Mouse (Mus musculus) forebrain, embryonic 15.5 days (tissue): Measurements from ENCODE around the gene Psd4. TPM values are rescaled to one million over a fixed set of nuclear protein-coding genes. Genes with fewer than 3 reads are reported as not detected.

ENCODE experiments used
- ATAC-seq: fragments of 200-750 bp; cut with Nextera tagmentation; replicated peaks from 2 replicates; pipeline ENCODE4 v1.8.0; 2017; ENCODE audit warnings: mild to moderate bottlenecking, moderate TSS enrichment, moderate library complexity
- H3K27ac ChIP-seq: fragments of 300-500 bp; sonication (generic); replicated peaks from 2 replicates; pipeline ENCODE4 v1.5.1; 2015; ENCODE audit warnings: mild to moderate bottlenecking, inconsistent platforms
- H3K27me3 ChIP-seq: fragments of 300-500 bp; sonication (generic); 2 replicates; pipeline ENCODE4 v1.6.1; 2015; ENCODE audit warnings: inconsistent platforms
- H3K36me3 ChIP-seq: fragments of 300-500 bp; sonication (generic); 2 replicates; pipeline ENCODE4 v1.6.1; 2015; ENCODE audit warnings: mild to moderate bottlenecking, inconsistent platforms
- H3K4me1 ChIP-seq: fragments of 300-500 bp; sonication (generic); 2 replicates; pipeline ENCODE4 v1.6.1; 2015; ENCODE audit warnings: inconsistent platforms
- H3K4me2 ChIP-seq: fragments of 300-500 bp; sonication (generic); replicated peaks from 2 replicates; pipeline ENCODE4 v1.6.1; 2015; ENCODE audit warnings: mild to moderate bottlenecking, inconsistent platforms
- H3K4me3 ChIP-seq: fragments of 300-500 bp; sonication (generic); 2 replicates; pipeline ENCODE4 v1.5.1; 2015; ENCODE audit warnings: mild to moderate bottlenecking, inconsistent platforms
- H3K9ac ChIP-seq: fragments of 300-500 bp; sonication (generic); replicated peaks from 2 replicates; pipeline ENCODE4 v1.6.1; 2015; ENCODE audit warnings: mild to moderate bottlenecking, inconsistent platforms
- H3K9me3 ChIP-seq: fragments of 300-500 bp; sonication (generic); 2 replicates; pipeline ENCODE4 v1.6.1; 2016; ENCODE audit warnings: inconsistent platforms
- WGBS: fragments of 180-500 bp; shearing (Covaris S2); methylation state at CpG from one replicate; pipeline ENCODE4 v1.1.7; 2015; ENCODE audit warnings: mixed read lengths; 5-methylcytosine and 5-hydroxymethylcytosine counted together
- polyA plus RNA-seq: library from polyadenylated mRNA; unstranded; fragments of >200 nt; fragmentation: Nextera tagmentation; extraction: Ambion mirVana; gene quantifications from 2 replicates; pipeline ENCODE4 v1.2.1, GENCODE M21; 2015

Psd4 gene
- polyA plus RNA-seq, 1 experiment from 2014 or later, result 0.59 TPM

- no peak for ATAC-seq
- Histone ChIP-seq H3K36me3 (no peaks in the 10 kb centered on the region), H3K9ac (no peak overlapping the region), H3K9me3 (no peaks in the 10 kb centered on the region), H3K27ac (no peak overlapping the region), H3K4me2 (no peak overlapping the region), H3K4me3 (no peak overlapping the region), H3K4me1 (no peaks in the 10 kb centered on the region), H3K27me3 (no peaks in the 10 kb centered on the region)
- 92% methylated on average over 4 of the region's 4 CpGs for WGBS
Observed at GRCm38 (mm10) chr2:24387361-24388283, 20.2 kb downstream of the Psd4 start.

- WGBS, result 87% methylated on average over 2 of the region's 2 CpGs
- Histone ChIP-seq H3K4me3 (no peak overlapping the region), H3K4me2 (no peak overlapping the region), H3K4me1 (no peaks in the 10 kb centered on the region), H3K27ac (no peak overlapping the region), H3K9ac (no peak overlapping the region), H3K27me3 (no peaks in the 10 kb centered on the region), H3K36me3 (no peaks in the 10 kb centered on the region), H3K9me3 (no peaks in the 10 kb centered on the region)
- no peak for ATAC-seq
Observed at GRCm38 (mm10) chr2:24393251-24393650, 25.9 kb downstream of the Psd4 start.

DNA sequence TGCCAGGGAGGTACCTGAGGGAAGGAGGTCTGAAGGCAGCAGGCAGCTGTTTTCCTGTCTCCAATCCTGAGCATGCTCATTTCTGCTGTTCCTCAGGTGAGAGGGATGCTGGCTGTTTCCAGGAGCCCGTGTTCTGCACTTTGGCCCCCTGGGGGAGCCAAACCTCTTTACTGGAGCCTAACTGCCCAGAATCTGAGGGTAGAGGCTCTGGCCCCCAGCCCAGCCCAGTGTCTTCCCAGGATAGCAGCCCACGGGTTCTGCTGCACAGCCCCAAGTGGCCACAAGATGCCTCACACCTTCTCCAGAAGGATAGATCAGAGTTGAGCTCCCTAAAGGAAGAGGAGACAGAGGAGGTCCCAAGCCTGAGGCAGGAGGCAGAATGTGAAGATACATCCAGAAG, 29.7 kb downstream of the Psd4 start:
- 12% methylated on average over 2 of the region's 2 CpGs for WGBS
- Histone ChIP-seq H3K4me2 (no peak overlapping the region), H3K36me3 (no peaks in the 10 kb centered on the region), H3K9ac (no peak overlapping the region), H3K4me1 (no peaks in the 10 kb centered on the region), H3K27me3 (no peaks in the 10 kb centered on the region), H3K9me3 (no peaks in the 10 kb centered on the region), H3K27ac (no peak overlapping the region), H3K4me3 (no peak overlapping the region)
- no peak for ATAC-seq

DNA sequence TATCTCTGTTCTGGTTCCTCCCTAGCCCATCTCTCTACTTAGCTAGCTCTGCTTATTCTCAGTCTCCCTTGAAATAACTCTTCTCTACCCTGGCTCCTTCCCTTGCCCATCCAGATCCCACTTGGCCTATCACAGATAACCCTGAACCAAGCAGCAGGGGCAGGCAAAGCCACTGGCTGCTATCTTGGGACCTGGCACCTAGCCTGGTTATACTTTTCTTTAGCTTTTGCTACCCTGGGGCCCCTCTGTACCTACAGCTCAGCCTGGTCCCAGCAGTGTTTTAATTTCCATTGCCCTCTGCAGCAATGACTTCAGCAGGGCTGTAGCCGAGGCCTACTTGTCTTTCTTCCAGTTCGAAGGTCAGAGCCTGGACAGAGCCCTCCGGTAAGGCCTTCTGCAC, 33.3 kb downstream of the Psd4 start:
- Histone ChIP-seq H3K4me1 (0 out of 2 replicates have a peak, but pooled peaks cover 5% of the 10 kb centered on the region), H3K27me3 (no peaks in the 10 kb centered on the region), H3K4me3 (no peak overlapping the region), H3K27ac (no peak overlapping the region), H3K9ac (no peak overlapping the region), H3K4me2 (no peak overlapping the region), H3K9me3 (no peaks in the 10 kb centered on the region), H3K36me3 (no peaks in the 10 kb centered on the region)
- WGBS, result 90% methylated on average over 3 of the region's 3 CpGs
- no peak for ATAC-seq

GRCm38 (mm10) chr2:24405345-24406012, 38.1 kb downstream of the Psd4 start:
- Histone ChIP-seq H3K4me2 (peak overlapping the region; percentile 44), H3K27me3 (no peaks in the 10 kb centered on the region), H3K9me3 (no peaks in the 10 kb centered on the region), H3K4me3 (peak overlapping the region; percentile 14; the same call in 1 of the 2 replicates), H3K27ac (no peak overlapping the region), H3K36me3 (no peaks in the 10 kb centered on the region), H3K9ac (0 out of 2 replicates have a peak overlapping the region, but pooled peaks have one; percentile 30), H3K4me1 (0 out of 2 replicates have a peak, but pooled peaks cover 5% of the 10 kb centered on the region)
- ATAC-seq, result peak; percentile 50
- 12% methylated on average over 23 of the region's 23 CpGs for WGBS

GRCm38 (mm10) chr2:24407701-24408485, 40.5 kb downstream of the Psd4 start:
- peak; percentile 29 for ATAC-seq
- Histone ChIP-seq H3K27me3 (no peaks in the 10 kb centered on the region), H3K4me3 (no peak overlapping the region), H3K27ac (no peak overlapping the region), H3K9ac (no peak overlapping the region), H3K36me3 (no peaks in the 10 kb centered on the region), H3K4me2 (no peak overlapping the region), H3K4me1 (0 out of 2 replicates have a peak, but pooled peaks cover 5% of the 10 kb centered on the region), H3K9me3 (no peaks in the 10 kb centered on the region)
- WGBS, result 7% methylated on average over 4 of the region's 4 CpGs

GRCm38 (mm10) chr2:24409166-24409565, 41.8 kb downstream of the Psd4 start:
- H3K4me2 ChIP-seq, result no peak overlapping the region
- H3K4me1 ChIP-seq, result 0 out of 2 replicates have a peak, but pooled peaks cover 5% of the 10 kb centered on the region
- ATAC-seq, result peak; percentile 62
- no peak overlapping the region for H3K4me3 ChIP-seq
- WGBS, result 3% methylated on average over 2 of the region's 2 CpGs
- H3K27me3 ChIP-seq, result no peaks in the 10 kb centered on the region
- no peak overlapping the region for H3K9ac ChIP-seq
- H3K9me3 ChIP-seq, result no peaks in the 10 kb centered on the region
- H3K36me3 ChIP-seq, result no peaks in the 10 kb centered on the region
- no peak overlapping the region for H3K27ac ChIP-seq

DNA sequence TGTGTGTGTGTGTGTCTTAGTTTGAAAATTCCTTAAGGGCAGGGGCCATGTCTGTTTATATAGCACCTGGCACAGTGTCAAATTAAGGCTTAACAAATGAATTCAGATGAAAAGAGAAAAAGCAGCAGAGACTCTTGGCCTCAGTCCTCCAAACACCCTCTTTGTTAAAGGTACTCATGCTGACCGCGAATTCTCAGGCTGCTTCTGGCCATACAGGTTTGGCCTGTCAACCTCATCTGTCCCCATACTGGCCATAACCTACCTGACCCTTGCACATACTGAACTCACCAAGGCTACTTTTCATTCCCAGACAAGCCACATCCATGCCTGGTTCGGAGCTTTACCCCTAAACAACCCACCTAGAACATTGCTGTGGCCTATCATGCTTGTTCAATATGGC, 45.8 kb downstream of the Psd4 start:
- peaks cover 7% of the 10 kb centered on the region; the same call in 1 of the 2 replicates for H3K4me1 ChIP-seq
- ATAC-seq, result no peak
- no peaks in the 10 kb centered on the region for H3K9me3 ChIP-seq
- H3K9ac ChIP-seq, result no peak overlapping the region
- H3K36me3 ChIP-seq, result no peaks in the 10 kb centered on the region
- 68% methylated on average over 3 of the region's 3 CpGs for WGBS
- no peak overlapping the region for H3K4me2 ChIP-seq
- H3K27me3 ChIP-seq, result no peaks in the 10 kb centered on the region
- no peak overlapping the region for H3K27ac ChIP-seq
- no peak overlapping the region for H3K4me3 ChIP-seq

- ATAC-seq, result no peak
- WGBS, result 74% methylated on average over 4 of the region's 4 CpGs
- H3K9ac ChIP-seq, result no peak overlapping the region
- no peaks in the 10 kb centered on the region for H3K36me3 ChIP-seq
- no peaks in the 10 kb centered on the region for H3K27me3 ChIP-seq
- H3K4me2 ChIP-seq, result no peak overlapping the region
- no peak overlapping the region for H3K4me3 ChIP-seq
- no peak overlapping the region for H3K27ac ChIP-seq
- H3K4me1 ChIP-seq, result peaks cover 7% of the 10 kb centered on the region; the same call in 1 of the 2 replicates
- no peaks in the 10 kb centered on the region for H3K9me3 ChIP-seq
Observed at GRCm38 (mm10) chr2:24413677-24414076, 46.3 kb downstream of the Psd4 start.

DNA sequence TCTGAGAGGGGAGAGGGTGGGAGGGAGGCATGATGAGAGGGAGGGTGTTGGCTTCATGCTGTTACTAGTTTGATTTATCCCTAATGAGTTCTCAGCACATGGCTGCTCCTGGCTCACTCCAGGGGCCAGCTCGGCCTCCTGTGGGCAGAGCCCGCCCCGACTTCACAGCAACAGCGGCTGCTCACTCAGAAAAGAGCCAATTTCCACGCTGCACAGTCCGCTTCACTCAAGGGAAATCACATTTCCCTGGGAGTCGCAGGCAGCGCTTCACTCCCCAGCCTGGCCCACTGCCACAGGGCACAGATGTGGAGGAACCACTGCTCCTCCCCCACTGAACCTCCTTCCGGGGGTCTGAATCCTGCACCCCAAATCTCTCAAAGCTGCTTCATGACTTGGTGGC, 49.3 kb downstream of the Psd4 start:
- H3K27ac ChIP-seq, result no peak overlapping the region
- no peaks in the 10 kb centered on the region for H3K9me3 ChIP-seq
- H3K27me3 ChIP-seq, result no peaks in the 10 kb centered on the region
- 4% methylated on average over 9 of the region's 9 CpGs for WGBS
- H3K4me3 ChIP-seq, result no peak overlapping the region
- H3K4me1 ChIP-seq, result peaks cover 7% of the 10 kb centered on the region; the same call in 1 of the 2 replicates
- no peak overlapping the region for H3K4me2 ChIP-seq
- no peak overlapping the region for H3K9ac ChIP-seq
- H3K36me3 ChIP-seq, result no peaks in the 10 kb centered on the region
- peak; percentile 58; the same call in 1 of the 2 replicates for ATAC-seq

GRCm38 (mm10) chr2:24417106-24417505, 49.7 kb downstream of the Psd4 start:
- H3K4me3 ChIP-seq, result no peak overlapping the region
- no peaks in the 10 kb centered on the region for H3K9me3 ChIP-seq
- no peaks in the 10 kb centered on the region for H3K27me3 ChIP-seq
- WGBS, result 16% methylated on average over 2 of the region's 2 CpGs
- H3K9ac ChIP-seq, result no peak overlapping the region
- peaks cover 7% of the 10 kb centered on the region; the same call in 1 of the 2 replicates for H3K4me1 ChIP-seq
- H3K36me3 ChIP-seq, result no peaks in the 10 kb centered on the region
- no peak for ATAC-seq
- H3K27ac ChIP-seq, result no peak overlapping the region
- no peak overlapping the region for H3K4me2 ChIP-seq
